ENCODE assay signal across 11 mouse cellular contexts in the genomic region with DNA sequence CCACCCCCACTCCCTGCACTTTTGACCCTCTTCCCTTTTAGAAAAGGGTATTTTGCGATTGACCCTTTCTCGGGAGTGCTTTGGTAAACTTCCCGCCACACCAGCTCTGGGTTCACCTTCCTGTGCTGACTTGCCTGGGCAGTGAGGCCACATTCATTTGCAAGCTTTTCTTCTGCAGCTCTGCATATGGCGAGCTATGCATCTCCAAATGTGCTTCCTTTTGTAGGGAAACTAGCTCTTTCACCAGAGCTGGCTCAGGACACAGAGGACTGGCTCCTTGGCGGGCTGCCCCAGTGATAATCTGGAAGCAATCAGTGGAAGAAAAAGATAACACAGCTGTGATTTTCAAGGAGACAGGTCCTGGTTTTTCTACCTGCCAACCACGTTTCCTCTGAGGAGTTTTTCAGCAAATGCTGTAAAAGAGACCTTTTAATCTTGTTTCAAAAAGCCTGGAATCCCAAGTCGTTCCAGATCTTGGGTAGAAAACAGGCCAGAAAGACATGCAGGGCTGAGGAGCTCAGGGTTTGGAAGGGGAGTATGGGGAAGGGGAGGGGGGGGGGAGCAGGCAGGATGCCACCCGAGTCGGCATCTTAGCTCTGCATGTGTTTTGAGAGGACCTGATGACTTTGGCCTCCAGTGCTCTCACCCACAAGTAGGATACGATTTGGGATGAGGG.
DNase-seq lines count a peak whose midpoint lies in the region; ATAC-seq and TF ChIP-seq lines count a peak whose summit lies in the region.
"Had no signal": no experiment of that assay in that cellular context is flagged by ENCODE, and none has a peak within 500 bp of the region (broad histone marks: within the 10 kb centered on the region; RNA-seq: fewer than 3 reads in every experiment).

No protein-coding gene starts in this region.

- no peak for TF ChIP-seq CTCF in forebrain, postnatal 0 days (IDR thresholded peaks at IDR 0.05; ENCODE audit: low read depth)

- no peak overlapping the region for H3K4me2 ChIP-seq in kidney, embryonic 16.5 days (replicated peaks; ENCODE audit: low read depth, low read length)
- H3K4me2 ChIP-seq in forebrain, postnatal 0 days (ENCODE audit: low read depth): no peak overlapping the region
- H3K4me2 ChIP-seq: hindbrain, embryonic 15.5 days had no signal

- no peaks in the 10 kb centered on the region for H3K36me3 ChIP-seq in kidney, embryonic 16.5 days (ENCODE audit: insufficient read depth, low read length)
- no peaks in the 10 kb centered on the region for H3K36me3 ChIP-seq in forebrain, postnatal 0 days (ENCODE audit: insufficient read depth)
- H3K36me3 ChIP-seq: hindbrain, embryonic 15.5 days had no signal

- H3K27me3 ChIP-seq in kidney, embryonic 16.5 days (ENCODE audit: insufficient read depth, low read length): no peaks in the 10 kb centered on the region
- H3K27me3 ChIP-seq in forebrain, postnatal 0 days (ENCODE audit: insufficient read depth, low read length): no peaks in the 10 kb centered on the region
- H3K27me3 ChIP-seq: hindbrain, embryonic 15.5 days; Patski had no signal

- no peak for ATAC-seq in kidney, embryonic 16.5 days (ENCODE audit: low FRiP score, low TSS enrichment)
- no peak; the same call in 1 of the 2 replicates for ATAC-seq in forebrain, postnatal 0 days
- ATAC-seq: Patski had no signal

- H3K27ac ChIP-seq in kidney, embryonic 16.5 days (ENCODE audit: low read length): 0 out of 2 replicates have a peak overlapping the region, but pooled peaks have one; percentile 5
- no peak overlapping the region for H3K27ac ChIP-seq in forebrain, postnatal 0 days (ENCODE audit: low read depth, low read length)
- H3K27ac ChIP-seq: hindbrain, embryonic 15.5 days had no signal

- no peaks in the 10 kb centered on the region for H3K9me3 ChIP-seq in kidney, embryonic 16.5 days (ENCODE audit: low read length)
- no peaks in the 10 kb centered on the region for H3K9me3 ChIP-seq in forebrain, postnatal 0 days (ENCODE audit: low read length)
- H3K9me3 ChIP-seq: hindbrain, embryonic 15.5 days had no signal

- peaks cover 12% of the 10 kb centered on the region for H3K4me1 ChIP-seq in kidney, embryonic 16.5 days (ENCODE audit: insufficient read depth, low read length)
- H3K4me1 ChIP-seq in forebrain, postnatal 0 days (ENCODE audit: insufficient read depth): peaks cover 6% of the 10 kb centered on the region; the same call in 1 of the 2 replicates

- 19% methylated on average over 10 of the region's 10 CpGs for WGBS in kidney, embryonic 16.5 days
- 17% methylated on average over 10 of the region's 10 CpGs for WGBS in forebrain, postnatal 0 days

- no peak overlapping the region for H3K9ac ChIP-seq in kidney, embryonic 16.5 days (replicated peaks; ENCODE audit: low read length)
- no peak overlapping the region for H3K9ac ChIP-seq in forebrain, postnatal 0 days
- H3K9ac ChIP-seq: hindbrain, embryonic 15.5 days had no signal

- no peak overlapping the region for H3K4me3 ChIP-seq in kidney, embryonic 16.5 days (ENCODE audit: low read length)
- no peak overlapping the region for H3K4me3 ChIP-seq in forebrain, postnatal 0 days (ENCODE audit: low read depth, low read length)
- H3K4me3 ChIP-seq: hindbrain, embryonic 15.5 days; myocyte had no signal

- DNase-seq in kidney, adult 11 months: no peak
- DNase-seq in 3T3-L1 (ENCODE audit: low read depth, low spot score) (peak; percentile 40), R1 (ENCODE audit: low read depth, low spot score) (peak; percentile 96)
- peak; percentile 52 for DNase-seq in forebrain, postnatal 0 days
- no peak for DNase-seq in natural killer cell, adult 2 months (ENCODE audit: low spot score in 2 of 2)
- no peak for DNase-seq in spleen, postnatal 4 days (ENCODE audit: low spot score in 2 of 2)
- DNase-seq: thymus, adult 2 months had no signal

Comparison
In these comparisons a context has a peak if more than half of its experiments do, and no peak if none do; other contexts are left out.
1. DNase-seq: peak in 3T3-L1 (single experiment), R1 (single experiment) and forebrain, postnatal 0 days (single experiment); none in kidney, adult 11 months (single experiment), natural killer cell, adult 2 months (0 of 2) and spleen, postnatal 4 days (0 of 2).